Mouse (Mus musculus): ENCODE results near the gene Rhobtb3. TPM values are rescaled to one million over a fixed set of nuclear protein-coding genes. Genes with fewer than 3 reads are reported as not detected.
A peak's percentile ranks its signal among the peaks of the same experiment; 100 is the strongest.

Gene Rhobtb3
- total and polyA plus RNA-seq, 2 experiments, result 1.7 to 8.5 TPM

GRCm38 (mm10) chr13:75839719-75840481 is 103.8 kb downstream of the Rhobtb3 start, which contains the start of gene Glrx:
Gene Glrx (plus strand): TSS chr13:75839868.
- under 1% methylated on average over 12 of the region's 12 CpGs for WGBS
- H3K9ac ChIP-seq (ENCODE audit: low read depth, low read length), result peak within 1 kb of the TSS; percentile 60
- DNase-seq (ENCODE audit: extremely low read depth, low read depth, low spot score), result peak; percentile 89
- no peaks in the 10 kb centered on the region for H3K27me3 ChIP-seq (ENCODE audit: control insufficient read depth, insufficient read depth, low read length)
- no peaks in the 10 kb centered on the region for H3K36me3 ChIP-seq (ENCODE audit: control insufficient read depth, insufficient read depth, low read length)
- TF ChIP-seq CTCF (IDR thresholded peaks at IDR 0.05; ENCODE audit: low read depth, low read length), result no peak
- TF ChIP-seq POLR2A (IDR thresholded peaks at IDR 0.05; ENCODE audit: extremely low read depth, insufficient read depth, low read length), result peak; percentile 79
- no peaks in the 10 kb centered on the region; the same call in 1 of the 2 replicates for H3K79me2 ChIP-seq (ENCODE audit: control insufficient read depth, insufficient read depth, low read length)
- H3K27ac ChIP-seq (replicated peaks; ENCODE audit: insufficient read depth, low read depth, low read length), result peak within 1 kb of the TSS; percentile 63
- H3K4me3 ChIP-seq (ENCODE audit: insufficient read depth, low read depth, low read length), result peak within 1 kb of the TSS; percentile 68
- peaks cover 26% of the 10 kb centered on the region for H3K4me1 ChIP-seq (ENCODE audit: control insufficient read depth, insufficient read depth, low read length)

- H3K4me1 ChIP-seq (ENCODE audit: control insufficient read depth, insufficient read depth, low read length), result peaks cover 16% of the 10 kb centered on the region
- TF ChIP-seq CTCF (IDR thresholded peaks at IDR 0.05; ENCODE audit: low read depth, low read length), result no peak
- TF ChIP-seq POLR2A (IDR thresholded peaks at IDR 0.05; ENCODE audit: extremely low read depth, insufficient read depth, low read length), result no peak
- WGBS, result 95% methylated on average over 4 of the region's 4 CpGs
Observed at GRCm38 (mm10) chr13:75838506-75838905, 105.2 kb downstream of the Rhobtb3 start.

GRCm38 (mm10) chr13:75835461-75835860 is 108.3 kb downstream of the Rhobtb3 start:
- Histone ChIP-seq H3K4me3 (ENCODE audit: insufficient read depth, low read depth, low read length) (no peak overlapping the region), H3K9ac (ENCODE audit: low read depth, low read length) (no peak overlapping the region), H3K4me1 (ENCODE audit: control insufficient read depth, insufficient read depth, low read length) (peaks cover 6% of the 10 kb centered on the region; the same call in 1 of the 2 replicates), H3K27ac (replicated peaks; ENCODE audit: insufficient read depth, low read depth, low read length) (no peak overlapping the region), H3K27me3 (ENCODE audit: control insufficient read depth, insufficient read depth, low read length) (no peaks in the 10 kb centered on the region), H3K79me2 (ENCODE audit: control insufficient read depth, insufficient read depth, low read length) (no peaks in the 10 kb centered on the region), H3K36me3 (ENCODE audit: control insufficient read depth, insufficient read depth, low read length) (no peaks in the 10 kb centered on the region)
- no peak for TF ChIP-seq CTCF (IDR thresholded peaks at IDR 0.05; ENCODE audit: low read depth, low read length)
- TF ChIP-seq POLR2A (IDR thresholded peaks at IDR 0.05; ENCODE audit: extremely low read depth, insufficient read depth, low read length), result no peak
- DNase-seq (ENCODE audit: extremely low read depth, low read depth, low spot score), result peak; percentile 33
- WGBS, result 53% methylated on average over 2 of the region's 2 CpGs

More at GRCm38 (mm10) chr13:75838506-75838905, 105.2 kb downstream of the Rhobtb3 start:
- H3K36me3 ChIP-seq (ENCODE audit: control insufficient read depth, insufficient read depth, low read length), result no peaks in the 10 kb centered on the region
- no peak overlapping the region for H3K9ac ChIP-seq (ENCODE audit: low read depth, low read length)
- no peak overlapping the region for H3K27ac ChIP-seq (replicated peaks; ENCODE audit: insufficient read depth, low read depth, low read length)
- no peak overlapping the region for H3K4me3 ChIP-seq (ENCODE audit: insufficient read depth, low read depth, low read length)
- H3K79me2 ChIP-seq (ENCODE audit: control insufficient read depth, insufficient read depth, low read length), result no peaks in the 10 kb centered on the region; the same call in 1 of the 2 replicates
- DNase-seq (ENCODE audit: extremely low read depth, low read depth, low spot score), result no peak
- no peaks in the 10 kb centered on the region for H3K27me3 ChIP-seq (ENCODE audit: control insufficient read depth, insufficient read depth, low read length)

- H3K79me2 ChIP-seq (ENCODE audit: control insufficient read depth, insufficient read depth, low read length), result no peaks in the 10 kb centered on the region
- no peak for TF ChIP-seq CTCF (IDR thresholded peaks at IDR 0.05; ENCODE audit: low read depth, low read length)
- no peak for TF ChIP-seq POLR2A (IDR thresholded peaks at IDR 0.05; ENCODE audit: extremely low read depth, insufficient read depth, low read length)
- H3K4me1 ChIP-seq (ENCODE audit: control insufficient read depth, insufficient read depth, low read length), result 0 out of 2 replicates have a peak, but pooled peaks cover 3% of the 10 kb centered on the region
- H3K27ac ChIP-seq (replicated peaks; ENCODE audit: insufficient read depth, low read depth, low read length), result no peak overlapping the region
- no peak for DNase-seq (ENCODE audit: extremely low read depth, low read depth, low spot score)
- H3K9ac ChIP-seq (ENCODE audit: low read depth, low read length), result no peak overlapping the region
- no peaks in the 10 kb centered on the region for H3K27me3 ChIP-seq (ENCODE audit: control insufficient read depth, insufficient read depth, low read length)
- H3K4me3 ChIP-seq (ENCODE audit: insufficient read depth, low read depth, low read length), result no peak overlapping the region
- no peaks in the 10 kb centered on the region for H3K36me3 ChIP-seq (ENCODE audit: control insufficient read depth, insufficient read depth, low read length)
Observed at GRCm38 (mm10) chr13:75833499-75833898, 110.2 kb downstream of the Rhobtb3 start.

- no peak overlapping the region for H3K9ac ChIP-seq (ENCODE audit: low read depth, low read length)
- H3K27me3 ChIP-seq (ENCODE audit: control insufficient read depth, insufficient read depth, low read length), result no peaks in the 10 kb centered on the region
- 0 out of 2 replicates have a peak, but pooled peaks cover 3% of the 10 kb centered on the region for H3K4me1 ChIP-seq (ENCODE audit: control insufficient read depth, insufficient read depth, low read length)
- TF ChIP-seq CTCF (IDR thresholded peaks at IDR 0.05; ENCODE audit: low read depth, low read length), result no peak
- TF ChIP-seq POLR2A (IDR thresholded peaks at IDR 0.05; ENCODE audit: extremely low read depth, insufficient read depth, low read length), result no peak
- H3K36me3 ChIP-seq (ENCODE audit: control insufficient read depth, insufficient read depth, low read length), result no peaks in the 10 kb centered on the region
- no peak overlapping the region for H3K27ac ChIP-seq (replicated peaks; ENCODE audit: insufficient read depth, low read depth, low read length)
- no peak for DNase-seq (ENCODE audit: extremely low read depth, low read depth, low spot score)
- H3K4me3 ChIP-seq (ENCODE audit: insufficient read depth, low read depth, low read length), result no peak overlapping the region
- no peaks in the 10 kb centered on the region for H3K79me2 ChIP-seq (ENCODE audit: control insufficient read depth, insufficient read depth, low read length)
Observed at GRCm38 (mm10) chr13:75832697-75833096, 111.0 kb downstream of the Rhobtb3 start.

- Histone ChIP-seq H3K36me3 (ENCODE audit: control insufficient read depth, insufficient read depth, low read length) (no peaks in the 10 kb centered on the region), H3K27ac (replicated peaks; ENCODE audit: insufficient read depth, low read depth, low read length) (no peak overlapping the region), H3K27me3 (ENCODE audit: control insufficient read depth, insufficient read depth, low read length) (no peaks in the 10 kb centered on the region), H3K4me1 (ENCODE audit: control insufficient read depth, insufficient read depth, low read length) (0 out of 2 replicates have a peak, but pooled peaks cover 3% of the 10 kb centered on the region), H3K9ac (ENCODE audit: low read depth, low read length) (no peak overlapping the region), H3K79me2 (ENCODE audit: control insufficient read depth, insufficient read depth, low read length) (no peaks in the 10 kb centered on the region), H3K4me3 (ENCODE audit: insufficient read depth, low read depth, low read length) (no peak overlapping the region)
- DNase-seq (ENCODE audit: extremely low read depth, low read depth, low spot score), result peak; percentile 13
- TF ChIP-seq CTCF (IDR thresholded peaks at IDR 0.05; ENCODE audit: low read depth, low read length) (no peak), POLR2A (IDR thresholded peaks at IDR 0.05; ENCODE audit: extremely low read depth, insufficient read depth, low read length) (no peak)
- 56% methylated on average over 6 of the region's 6 CpGs for WGBS
Observed at GRCm38 (mm10) chr13:75831710-75832109, 112.0 kb downstream of the Rhobtb3 start.
